Mouse (Mus musculus) CH12F3 (cell line): ENCODE results near the gene Ptprs.

ENCODE experiments used
- in situ Hi-C: fragments of 300-500 bp; cut with MboI; formaldehyde crosslinking; loops from 2 replicates; pipeline ENCODE4 v1.14.3; 2020; ENCODE audit warnings: low sequenced_read_pairs

The Ptprs gene

DNA sequence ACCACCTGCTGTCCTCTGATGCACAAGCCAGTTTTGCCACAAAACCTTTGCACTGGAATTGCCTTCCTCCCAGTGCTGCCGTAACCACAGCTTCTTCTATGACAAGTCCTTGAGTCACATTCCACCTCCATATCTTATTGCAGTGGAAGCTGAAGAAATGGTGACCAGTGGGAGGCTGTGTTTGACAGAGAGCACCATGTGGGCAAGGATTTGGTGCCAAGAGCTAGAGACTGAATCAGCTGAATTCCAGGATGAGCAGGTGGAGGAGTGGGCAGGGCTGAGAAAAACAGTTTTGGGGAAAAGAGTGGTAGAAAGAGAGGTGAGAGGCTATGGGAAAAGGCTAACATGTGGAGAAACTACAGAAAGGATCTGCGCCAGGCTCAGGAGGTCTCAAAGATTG lies 17.6 kb upstream of the Ptprs start:
- in situ Hi-C loops, result no loop called here

DNA sequence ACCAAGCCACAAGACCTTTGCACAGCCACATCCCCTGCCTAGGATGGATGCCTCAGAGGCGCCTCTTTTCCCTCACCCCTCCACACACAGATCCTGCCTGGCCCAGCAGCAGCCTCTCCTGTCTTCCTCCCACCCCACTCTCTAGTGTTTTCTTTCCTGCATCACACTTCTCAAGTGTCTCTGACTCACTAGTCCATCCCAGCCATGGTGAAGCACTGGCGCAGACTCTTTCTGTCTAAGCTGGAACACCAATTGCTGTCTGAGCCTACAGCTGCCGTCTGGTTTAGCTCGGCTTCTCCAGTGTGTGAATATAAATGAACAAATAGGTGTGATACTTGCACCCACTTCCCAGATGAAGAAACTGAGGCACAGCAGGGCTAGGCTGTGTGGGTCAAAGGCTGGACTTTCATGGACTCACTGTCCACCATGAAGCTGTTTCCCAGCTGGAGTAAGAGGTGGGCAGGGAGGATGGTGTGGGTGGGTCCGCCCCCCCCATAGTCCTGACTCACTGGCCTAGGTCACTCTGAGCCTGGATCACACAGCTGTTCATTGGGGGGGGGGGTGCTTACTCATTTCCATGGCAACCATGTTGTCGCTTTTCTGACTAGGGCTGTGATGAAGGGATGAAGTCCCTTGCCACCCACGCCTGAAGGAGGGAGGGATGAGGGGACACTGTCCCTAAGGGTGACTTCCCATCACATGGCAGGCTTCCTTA lies 14.3 kb upstream of the Ptprs start:
- in situ Hi-C loops, result no loop called here

DNA sequence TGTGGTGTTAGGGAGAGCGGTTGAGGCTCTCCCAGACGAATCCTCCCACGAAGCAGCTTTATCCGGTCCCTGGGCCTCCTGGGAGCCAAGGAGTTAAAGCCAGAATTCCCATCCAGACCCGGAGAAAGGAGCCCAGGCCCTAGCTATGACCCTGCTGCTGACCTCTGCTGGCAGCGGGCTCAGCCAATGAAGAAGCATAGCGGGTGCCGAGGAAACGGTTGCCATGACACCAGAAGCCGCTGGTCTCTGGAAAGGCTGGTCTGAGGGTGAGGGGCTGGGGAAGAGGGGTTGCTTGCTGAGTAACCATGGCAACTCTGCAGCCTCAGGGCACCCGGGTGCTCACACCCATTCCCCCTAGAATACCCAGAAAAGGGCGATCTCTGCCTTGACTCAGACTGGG lies 11.7 kb upstream of the Ptprs start:
- in situ Hi-C loops, result no loop called here

DNA sequence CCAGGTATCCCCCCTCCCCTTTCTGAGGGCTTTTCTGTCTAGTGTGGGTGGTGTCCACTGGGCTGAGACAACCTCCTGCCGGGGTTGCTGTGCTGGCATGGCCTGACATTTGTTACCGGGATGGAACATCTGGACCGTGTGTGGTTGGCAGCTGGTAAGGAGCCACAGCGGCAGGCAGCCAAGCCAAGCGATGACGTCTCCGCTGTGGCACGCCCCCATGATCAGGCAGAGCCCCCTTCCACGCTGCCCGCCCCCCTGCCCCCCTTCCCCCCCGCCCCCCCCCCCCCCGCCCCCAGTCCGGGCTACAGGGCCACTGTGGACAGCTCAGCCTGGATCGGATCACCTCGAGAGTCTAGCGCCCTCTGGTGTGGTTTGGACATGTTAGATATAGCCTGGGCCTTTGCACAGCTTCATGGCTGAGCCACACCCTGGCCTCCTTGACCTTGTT lies 11.2 kb upstream of the Ptprs start:
- in situ Hi-C loops, result no loop called here

DNA sequence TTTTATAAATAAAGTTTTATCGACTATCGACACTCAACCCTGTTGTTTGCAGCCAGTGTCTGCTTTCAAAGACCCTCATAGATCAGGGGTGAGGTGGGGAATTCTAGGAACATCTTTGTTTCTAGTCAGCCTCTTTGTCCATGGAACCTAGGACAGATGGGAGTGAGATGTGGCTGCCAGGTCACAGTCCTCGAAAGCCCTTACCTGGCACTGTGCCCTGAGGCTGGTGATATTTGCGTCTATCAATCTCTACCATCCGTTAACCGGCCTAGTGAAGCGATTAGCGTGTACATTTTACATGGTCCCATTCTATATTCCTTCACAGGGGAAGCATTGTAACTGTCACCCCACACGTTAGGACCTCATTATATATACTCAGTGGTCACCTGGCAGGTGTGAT lies 9.6 kb upstream of the Ptprs start:
- in situ Hi-C loops, result no loop called here

DNA sequence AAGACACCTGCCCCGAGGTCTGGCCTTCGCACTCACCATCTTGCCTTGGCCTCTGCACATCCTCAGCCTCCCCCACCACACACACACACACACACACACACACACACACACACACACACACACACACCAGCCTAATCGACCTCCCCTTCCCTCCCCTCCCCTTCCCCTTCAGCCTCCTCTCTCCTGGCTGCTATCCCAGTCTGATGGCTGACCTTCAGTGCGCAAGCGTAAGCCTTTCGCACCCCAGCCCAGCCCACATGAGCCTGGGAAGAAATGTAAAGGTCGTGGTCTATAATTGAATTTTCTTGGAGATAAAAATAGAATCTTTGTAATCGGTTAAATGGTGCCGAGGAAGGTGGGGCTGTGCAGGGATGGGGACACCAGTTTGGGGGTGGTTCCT lies 8.8 kb upstream of the Ptprs start:
- in situ Hi-C loops, result no loop called here

DNA sequence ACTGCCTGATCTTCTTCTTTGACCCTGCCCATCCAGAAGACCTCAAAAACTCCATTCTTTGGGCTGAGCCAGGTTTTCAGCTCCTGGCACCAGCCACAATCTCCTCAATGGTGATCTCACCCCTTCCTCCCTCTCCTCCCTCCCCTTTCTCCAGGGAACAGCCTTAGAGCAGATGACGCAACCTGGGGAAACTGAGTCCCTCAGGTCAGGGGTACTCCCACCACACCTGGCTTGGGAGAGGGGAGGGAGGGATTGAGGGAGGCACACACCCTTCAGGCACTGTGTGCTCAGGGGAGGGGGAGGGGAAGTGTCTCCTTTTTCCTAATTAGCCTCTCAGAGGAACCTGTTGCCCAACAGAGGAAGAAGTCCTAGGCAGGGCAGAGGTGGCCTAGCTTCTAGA lies 6.4 kb upstream of the Ptprs start:
- in situ Hi-C loops, result no loop called here

DNA sequence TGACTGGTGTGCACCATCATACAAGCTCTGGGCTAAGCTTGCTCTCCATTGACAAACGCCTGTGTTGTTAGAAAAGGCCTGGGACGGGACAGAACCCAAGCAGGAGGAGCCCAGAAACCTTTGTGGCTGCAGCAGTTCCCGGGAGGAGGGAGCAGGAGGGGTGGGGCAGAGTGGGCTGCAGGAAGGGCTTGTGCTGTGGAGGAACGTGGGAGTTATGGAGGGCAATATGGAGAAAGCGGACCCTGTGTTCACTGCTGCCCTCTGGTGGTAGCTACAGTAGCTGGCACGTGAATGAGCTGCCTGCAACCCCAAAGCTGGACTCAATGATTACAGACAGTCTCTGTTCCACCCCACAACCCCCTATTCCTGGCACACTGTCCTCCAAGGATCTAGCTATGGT lies 3.1 kb upstream of the Ptprs start:
- in situ Hi-C loops, result no loop called here

DNA sequence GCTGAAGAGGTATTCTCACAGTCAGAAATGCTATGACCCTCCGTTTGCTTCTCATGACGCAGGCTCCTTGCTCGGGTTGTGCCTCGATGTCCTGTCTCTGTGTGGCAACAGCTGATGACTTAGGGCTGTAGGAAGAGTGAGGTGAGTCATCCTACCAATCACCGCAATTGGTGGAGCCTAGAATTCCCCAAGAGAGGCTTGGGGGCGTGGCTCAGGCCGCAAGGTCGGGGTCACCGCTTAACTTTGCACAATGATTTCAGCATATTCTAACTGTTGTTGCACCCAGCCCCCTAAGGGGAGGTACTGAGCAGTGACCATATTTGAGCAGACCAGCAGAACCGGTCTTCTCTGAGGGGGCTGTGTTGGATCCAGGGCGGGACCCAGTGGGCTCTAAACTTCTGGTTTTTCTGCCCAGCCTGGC lies 1.9 kb upstream of the Ptprs start:
- in situ Hi-C loops, result no loop called here

DNA sequence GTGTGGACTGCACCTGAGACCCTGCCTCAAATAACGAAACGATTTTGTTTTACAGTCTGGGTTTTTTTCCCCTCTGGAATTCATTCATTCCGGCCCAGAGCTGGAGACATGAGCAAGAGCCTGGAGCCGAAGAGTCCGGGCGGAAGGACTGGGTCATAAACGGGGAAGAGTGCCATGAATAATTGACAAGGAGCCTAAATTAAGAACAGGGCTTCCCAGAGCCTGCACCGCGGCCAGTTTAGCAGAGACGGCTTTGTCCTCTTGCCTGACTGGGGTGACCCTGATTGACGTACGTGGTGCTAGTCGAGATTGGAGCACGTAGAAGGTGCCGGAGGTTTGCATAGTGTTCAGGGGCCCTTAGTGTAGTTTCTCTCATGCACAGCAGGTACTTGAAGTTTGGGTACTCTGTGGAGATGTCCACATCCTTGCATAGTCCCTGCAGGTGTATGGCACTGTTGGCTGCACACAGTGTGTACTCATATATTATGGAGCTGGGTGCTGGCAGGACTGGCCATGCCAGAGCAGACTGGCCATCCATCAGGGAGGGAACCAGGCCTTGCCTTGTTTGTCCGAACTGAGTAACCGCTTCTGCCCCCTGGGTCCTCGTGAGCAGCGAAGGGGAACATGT lies 1.0 kb upstream of the Ptprs start:
- in situ Hi-C loops, result no loop called here

DNA sequence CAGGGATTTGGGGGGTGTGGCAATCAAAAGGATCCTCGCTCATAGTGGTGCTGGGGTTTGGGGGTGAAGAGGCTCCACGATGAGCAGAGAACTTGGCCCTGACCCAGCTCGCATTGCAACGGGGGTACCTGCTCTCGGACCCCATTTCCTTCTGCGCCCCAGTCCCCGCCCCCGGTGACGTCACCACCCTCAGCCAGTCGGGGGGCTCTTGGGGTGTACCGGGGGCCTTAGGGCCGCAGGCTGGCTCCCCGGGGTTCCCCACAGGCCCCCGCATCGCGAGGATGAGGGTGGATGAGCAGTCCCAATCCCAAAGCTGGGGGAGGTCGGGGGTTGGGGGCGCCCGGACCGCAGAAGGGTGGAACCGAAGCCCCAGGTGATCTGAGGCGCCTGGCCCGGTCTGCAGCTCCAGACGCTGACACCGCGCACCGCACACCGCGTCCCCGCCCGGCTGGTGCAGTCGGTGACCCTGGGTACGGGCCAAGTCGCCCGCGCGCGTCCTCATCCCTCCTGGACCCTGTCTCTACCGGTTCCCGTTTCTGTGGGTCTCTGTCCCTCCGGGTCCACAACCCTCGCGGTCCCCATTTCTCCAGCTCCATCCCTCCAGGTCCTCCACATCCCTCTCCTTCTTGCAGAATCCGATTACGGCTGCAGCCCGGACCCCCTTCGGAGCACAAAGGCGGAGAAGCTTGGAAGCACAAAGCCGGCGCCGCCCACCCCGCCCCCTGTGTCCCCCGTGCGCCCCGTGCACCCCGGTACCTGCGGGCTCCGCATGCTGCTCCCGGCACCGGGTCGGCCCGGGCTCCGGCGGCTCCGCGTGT lies 490 bp downstream of the Ptprs start:
- in situ Hi-C loops, result no loop called here

DNA sequence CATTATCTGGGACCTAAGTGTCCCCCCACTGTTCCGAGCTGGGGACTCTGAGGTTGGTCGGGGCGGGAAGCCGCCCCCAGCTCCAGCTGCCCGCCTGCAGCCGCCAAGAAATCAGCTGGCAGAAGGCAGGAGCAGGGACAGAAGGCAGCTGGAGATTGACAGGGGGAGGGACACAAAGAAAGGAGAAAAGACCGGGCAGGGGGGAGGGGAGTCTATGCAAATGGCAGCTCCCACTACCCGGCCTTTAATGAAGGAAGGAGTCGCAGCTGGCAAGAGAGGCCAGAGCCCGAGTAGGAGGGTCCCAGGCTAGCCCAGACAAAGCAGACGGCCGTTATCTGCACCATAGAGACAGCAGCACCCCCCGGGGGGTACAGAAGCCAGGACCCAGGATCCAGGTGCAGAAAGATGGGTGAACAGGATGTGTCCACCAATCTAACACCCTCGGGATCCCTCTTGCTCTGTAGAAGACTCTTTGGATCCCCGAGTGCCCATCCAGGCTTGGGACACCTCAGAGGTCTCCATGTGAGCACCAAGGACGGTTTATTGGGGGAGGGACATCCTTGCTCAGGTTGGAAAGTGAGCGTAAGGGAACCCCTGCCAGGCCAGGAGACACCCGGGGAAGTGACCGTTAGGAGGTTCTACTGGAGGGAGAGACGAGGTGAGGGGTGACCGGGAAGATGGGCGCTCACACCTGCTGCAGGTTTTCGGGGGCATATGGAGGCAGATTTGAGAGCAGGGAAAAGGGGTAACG lies 1.3 kb downstream of the Ptprs start:
- in situ Hi-C loops, result no loop called here

DNA sequence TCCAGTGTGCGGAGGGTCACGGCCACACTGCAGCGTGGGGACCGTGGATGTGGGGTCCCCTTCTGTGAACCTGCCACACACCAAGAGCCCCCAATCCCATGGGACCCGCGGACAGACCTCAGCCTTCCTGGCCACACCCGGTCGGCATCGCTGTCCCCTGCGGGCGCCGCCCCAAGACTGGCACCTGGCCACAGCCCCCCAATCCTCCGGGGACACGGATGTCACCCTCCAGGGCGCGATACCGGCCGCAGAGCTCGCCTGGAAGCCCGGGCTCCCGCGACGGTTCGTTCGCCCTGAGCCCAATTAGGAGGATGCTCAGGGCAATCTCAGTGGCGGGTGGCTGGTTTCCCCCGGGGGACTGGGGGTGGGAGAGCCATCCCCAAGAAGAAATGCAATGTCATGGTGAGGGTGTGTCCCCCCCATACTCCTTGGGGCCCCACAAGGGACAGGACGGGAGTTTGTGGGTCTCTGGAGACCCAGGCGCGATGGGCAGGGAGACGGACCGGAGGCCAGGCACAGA lies 1.9 kb downstream of the Ptprs start:
- in situ Hi-C loops, result no loop called here

DNA sequence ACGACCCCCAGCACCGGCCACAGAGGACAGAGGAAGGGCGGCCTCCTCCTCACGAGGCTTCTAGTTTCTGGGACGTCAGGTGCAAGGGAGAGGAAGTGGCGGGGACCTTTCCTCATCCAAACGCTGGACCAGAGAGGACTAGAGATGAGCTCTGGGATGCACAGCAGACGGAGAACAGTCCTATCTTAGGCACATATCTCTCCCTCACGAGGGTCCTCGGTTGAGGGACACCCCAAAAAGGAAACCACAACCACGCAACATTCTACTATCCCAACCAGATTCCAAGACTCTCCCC lies 2.7 kb downstream of the Ptprs start:
- in situ Hi-C loops, result no loop called here

DNA sequence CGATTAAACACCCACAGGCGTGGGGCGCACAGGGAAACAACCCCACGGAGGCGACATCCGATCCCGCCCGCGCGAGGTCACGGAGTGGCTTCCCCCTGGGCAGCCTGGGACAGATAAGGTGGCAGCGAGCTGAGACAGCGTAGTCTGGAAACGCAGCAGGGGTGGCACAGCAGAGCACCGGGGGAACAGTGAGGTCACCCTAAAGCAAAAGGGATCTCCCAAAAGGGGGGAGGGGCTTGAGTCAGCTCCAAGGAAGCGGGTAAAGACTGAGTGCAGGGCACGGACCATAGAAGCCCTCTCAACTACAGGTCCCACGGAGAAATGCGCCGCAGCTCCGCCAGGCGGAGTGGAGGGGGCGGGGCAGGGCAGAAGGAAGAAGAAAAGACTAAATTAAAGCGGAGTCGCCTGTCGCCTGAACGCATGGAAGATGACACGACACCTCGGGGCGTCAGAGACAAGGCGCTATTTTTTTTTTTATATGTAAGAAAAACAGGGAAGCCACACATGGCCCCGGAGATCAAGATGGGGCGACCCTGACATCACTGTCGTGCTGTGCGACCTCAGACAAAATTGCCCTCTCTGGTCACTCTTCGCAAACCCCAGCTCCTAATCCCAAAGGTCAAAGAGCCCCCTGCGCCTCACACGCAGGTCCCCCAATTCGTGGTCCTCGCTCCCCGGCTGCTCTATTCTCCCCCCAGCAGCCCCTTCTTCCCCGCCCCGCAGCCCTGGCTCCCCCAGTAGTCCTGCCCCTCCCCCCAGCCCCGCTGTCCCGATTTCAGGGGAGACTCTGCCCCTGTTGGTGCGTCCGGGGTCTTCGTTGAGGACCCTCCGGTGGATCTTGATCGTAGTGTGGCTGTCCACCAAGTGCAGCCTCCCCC lies 3.3 kb downstream of the Ptprs start:
- in situ Hi-C loops, result no loop called here

DNA sequence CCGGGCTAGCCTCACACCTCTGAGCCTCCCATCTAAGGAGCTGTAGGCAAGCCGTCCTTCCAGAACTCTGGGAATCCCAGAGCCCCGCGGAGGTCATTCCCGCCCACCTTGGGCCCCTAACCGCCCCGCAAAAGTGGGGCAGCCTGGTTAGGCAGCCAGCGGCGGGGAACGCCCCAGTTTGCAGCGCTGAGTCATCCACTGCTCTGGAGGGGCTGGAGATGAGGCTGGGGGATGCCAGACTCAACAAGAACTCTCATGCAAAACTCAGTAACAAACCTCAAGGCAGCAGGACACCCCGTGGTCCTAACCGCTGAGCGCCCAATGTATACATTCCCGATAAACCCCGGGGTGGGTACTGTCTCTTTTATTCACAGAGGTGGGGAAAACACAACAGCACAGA lies 4.2 kb downstream of the Ptprs start:
- in situ Hi-C loops, result no loop called here

DNA sequence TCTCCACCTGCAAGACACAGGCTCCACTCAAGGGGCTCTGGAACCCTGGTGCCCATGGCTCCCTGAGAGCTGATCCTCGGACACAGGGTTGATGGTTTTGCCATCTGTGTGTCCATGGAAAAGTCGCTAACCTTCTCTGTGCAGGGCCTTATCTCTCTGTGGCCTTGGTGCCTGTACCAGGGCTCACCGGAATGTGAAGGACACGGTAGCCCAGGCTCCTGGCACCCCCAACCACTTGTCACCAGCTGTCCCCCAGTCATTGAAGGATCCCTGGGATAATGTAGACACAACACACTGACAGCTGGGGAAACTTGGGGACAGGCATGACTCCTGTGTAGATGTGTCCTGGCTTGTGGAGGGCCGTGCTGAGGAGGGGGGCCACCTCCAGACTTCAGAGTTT lies 5.1 kb downstream of the Ptprs start:
- in situ Hi-C loops, result no loop called here

DNA sequence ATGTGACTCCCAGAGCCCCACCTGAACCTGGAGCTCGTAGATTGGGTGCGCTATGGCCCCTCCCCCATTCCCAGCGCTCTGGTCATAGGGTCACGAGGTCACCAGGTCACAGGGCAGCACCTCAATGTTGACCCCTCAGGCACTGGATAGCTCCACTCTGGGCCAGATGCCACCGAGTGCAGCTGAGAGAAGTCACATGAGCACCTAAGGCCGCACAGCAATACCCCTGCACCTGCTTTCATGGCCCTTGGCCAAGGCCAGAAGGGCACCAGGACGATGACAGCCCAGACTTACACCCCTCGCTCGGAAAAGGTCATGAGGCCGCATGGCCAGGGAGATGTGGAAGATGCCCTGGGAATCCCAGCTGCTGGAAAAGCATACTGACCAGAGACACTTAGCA lies 5.7 kb downstream of the Ptprs start:
- in situ Hi-C loops, result no loop called here

DNA sequence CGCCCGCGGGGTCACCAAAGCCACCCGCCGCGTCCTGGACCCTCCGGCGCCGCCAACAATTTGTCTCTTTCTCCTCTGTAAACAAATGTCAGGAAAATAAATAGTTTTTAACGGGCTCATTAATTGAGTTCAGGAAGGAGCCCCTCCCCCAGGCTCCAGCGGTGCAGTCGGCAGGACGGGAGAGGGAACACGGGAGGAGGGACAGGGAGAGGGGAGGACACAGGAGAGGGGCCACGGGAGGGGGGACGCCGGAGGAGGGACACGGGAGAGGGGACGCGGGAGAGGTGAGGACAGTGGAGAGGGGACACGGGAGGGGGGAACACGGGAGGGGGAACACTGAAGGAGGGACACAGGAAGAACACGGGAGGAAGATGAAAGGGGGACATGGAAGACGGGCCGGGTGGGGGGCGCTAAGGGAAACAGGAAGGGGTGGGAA lies 6.3 kb downstream of the Ptprs start:
- in situ Hi-C loops, result no loop called here

DNA sequence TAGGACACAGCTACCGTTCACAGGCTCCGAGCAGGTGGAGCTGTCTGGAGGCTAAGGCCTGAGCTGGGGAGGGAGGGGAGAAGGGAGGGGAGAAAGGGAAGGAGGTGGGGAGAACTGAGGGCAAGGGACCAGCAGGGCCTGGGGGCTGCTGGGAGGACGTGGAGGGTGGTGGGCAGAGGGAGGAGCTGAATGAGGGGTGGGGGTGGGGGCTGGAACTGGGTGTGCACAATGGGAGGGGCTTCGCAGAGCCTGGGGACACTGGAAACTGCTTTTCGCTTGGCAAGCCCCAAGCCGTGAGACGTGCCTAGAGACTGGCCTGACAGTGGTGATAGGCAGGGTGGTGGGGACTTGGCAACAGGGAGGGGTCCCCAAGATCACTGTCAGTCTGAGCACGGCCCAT lies 7.0 kb downstream of the Ptprs start:
- in situ Hi-C loops, result no loop called here
